Mouse (Mus musculus): ENCODE measurements around the gene Gm28998.
"Not testable (repeated sequence)": the region's sequence is repeated elsewhere in the genome, so short reads cannot be mapped to it uniquely, and the experiment has no call there.

The Gm28998 gene
- long read RNA-seq, experiment 1: 0 reads
- long read RNA-seq, experiment 2: 0 reads

DNA sequence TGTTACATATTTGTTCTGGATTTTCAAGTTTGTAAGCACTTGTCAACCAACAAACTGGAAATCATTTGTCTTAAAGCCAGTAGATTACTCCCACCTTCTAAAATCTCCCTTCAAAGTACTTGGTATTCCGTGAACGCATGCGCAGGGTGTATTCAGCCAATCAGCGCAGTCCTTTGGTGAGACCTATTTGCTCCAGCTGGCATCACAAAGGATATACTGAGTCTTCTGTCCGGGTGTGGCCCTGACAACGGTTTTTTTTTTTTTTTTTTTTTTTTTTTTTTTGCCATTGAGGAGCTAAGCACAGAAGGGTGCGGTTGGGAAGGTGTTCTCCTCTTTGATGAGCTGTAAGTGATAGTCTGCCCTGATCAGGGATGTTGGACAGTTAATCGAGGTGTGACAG lies at the start of gene Gm28998:
TSS of gene Gm28998 (plus strand) at position 301 of the 400 bp plus-strand sequence.
- intact Hi-C loops (cut with DNase I): not testable (repeated sequence)

Measured in adrenal gland (tissue).